Mouse (Mus musculus): ENCODE results near the gene Leap2.

- TF ChIP-seq POLR2A (IDR thresholded peaks at IDR 0.05; ENCODE audit: control insufficient read depth in 1 of 2, insufficient read depth in 1 of 2, low read depth in 1 of 2, low read length in 2 of 2, poor library complexity in 1 of 2) (no peak), ZNF384 (IDR thresholded peaks at IDR 0.05; ENCODE audit: low read depth, low read length) (no peak), SMC3 (IDR thresholded peaks at IDR 0.05; ENCODE audit: low read depth, low read length) (no peak), EP300 (IDR thresholded peaks at IDR 0.05; ENCODE audit: low read depth in 1 of 2, low read length in 2 of 2) (no peak), JUND (IDR thresholded peaks at IDR 0.05; ENCODE audit: low read depth, low read length) (no peak)
These were observed 2.8 kb upstream of the Leap2 start for GRCm38 (mm10) chr11:53425711-53426255.
